ENCODE assay signal across 8 mouse cellular contexts in the genomic region with DNA sequence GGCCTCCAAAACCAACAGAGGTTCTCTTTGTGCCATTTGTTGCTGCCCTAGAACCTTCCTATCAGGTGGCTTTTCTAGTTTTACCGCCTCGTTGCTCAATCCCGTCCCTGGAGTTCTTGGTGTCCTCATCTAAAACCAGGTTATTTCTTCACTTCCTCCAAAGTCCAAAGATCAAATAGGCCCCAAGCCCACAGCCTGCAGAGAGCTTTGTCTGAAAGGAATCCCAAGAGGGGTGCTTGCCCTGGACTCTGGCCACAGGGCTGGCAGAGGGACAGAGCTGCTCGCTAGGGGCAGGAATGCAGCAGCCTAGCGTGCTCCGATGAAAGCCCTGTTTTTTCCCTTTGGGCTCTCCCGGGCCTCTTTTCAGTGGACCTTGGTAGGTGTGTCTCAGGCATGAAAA. TPM values are rescaled to one million over a fixed set of nuclear protein-coding genes. Genes with fewer than 3 reads are reported as not detected.
DNase-seq lines count a peak whose midpoint lies in the region; ATAC-seq and TF ChIP-seq lines count a peak whose summit lies in the region.

No protein-coding gene starts in this region.

- peak overlapping the region; percentile 64 for H3K4me3 ChIP-seq in embryonic facial prominence, embryonic 13.5 days
- peak overlapping the region; percentile 68 for H3K4me3 ChIP-seq in heart, embryonic 13.5 days
- peak overlapping the region; percentile 72 for H3K4me3 ChIP-seq in stomach, embryonic 16.5 days (replicated peaks; ENCODE audit: low read length)
- H3K4me3 ChIP-seq in thymus, adult 2 months (ENCODE audit: control insufficient read depth, insufficient read depth, low read length), result no peak overlapping the region

- peaks cover 28% of the 10 kb centered on the region for H3K4me1 ChIP-seq in embryonic facial prominence, embryonic 13.5 days
- H3K4me1 ChIP-seq in heart, embryonic 13.5 days, result peaks cover 32% of the 10 kb centered on the region
- H3K4me1 ChIP-seq in stomach, embryonic 16.5 days (ENCODE audit: control insufficient read depth, insufficient read depth, low read length), result peaks cover 19% of the 10 kb centered on the region
- peaks cover 25% of the 10 kb centered on the region for H3K4me1 ChIP-seq in thymus, adult 2 months (replicated peaks; ENCODE audit: control insufficient read depth, insufficient read depth, low read length)

- H3K9ac ChIP-seq in embryonic facial prominence, embryonic 13.5 days, result peak overlapping the region; percentile 64
- H3K9ac ChIP-seq in heart, embryonic 13.5 days, result peak overlapping the region; percentile 89
- peak overlapping the region; percentile 85 for H3K9ac ChIP-seq in stomach, embryonic 16.5 days (ENCODE audit: low read length)

- ATAC-seq in embryonic facial prominence, embryonic 13.5 days (ENCODE audit: insufficient number of reproducible peaks, insufficient read depth, low FRiP score, low TSS enrichment, low read depth), result no peak
- no peak for ATAC-seq in heart, embryonic 13.5 days (ENCODE audit: extremely low read depth, insufficient number of reproducible peaks, low FRiP score, low TSS enrichment)
- peak; percentile 30; the same call in 1 of the 2 replicates for ATAC-seq in stomach, embryonic 16.5 days (ENCODE audit: insufficient read depth, low FRiP score)

- no peak for TF ChIP-seq POLR2A in thymus, adult 2 months (IDR thresholded peaks at IDR 0.05; ENCODE audit: control insufficient read depth, extremely low read depth, insufficient read depth, low read length, poor library complexity)

- H3K27ac ChIP-seq in embryonic facial prominence, embryonic 13.5 days, result peak overlapping the region; percentile 71
- peak overlapping the region; percentile 87 for H3K27ac ChIP-seq in heart, embryonic 13.5 days (replicated peaks)
- H3K27ac ChIP-seq in stomach, embryonic 16.5 days (ENCODE audit: low read length), result peak overlapping the region; percentile 96
- H3K27ac ChIP-seq in thymus, adult 2 months (ENCODE audit: control insufficient read depth, insufficient read depth, low read length), result no peak overlapping the region

- no peak for TF ChIP-seq CTCF in thymus, adult 2 months (IDR thresholded peaks at IDR 0.05; ENCODE audit: borderline replicate concordance, control insufficient read depth, extremely low read depth, insufficient read depth, low read length, poor library complexity)

- DNase-seq in right cerebral cortex, adult 18-20 months, result peak; percentile 39
- no peak for DNase-seq in right cerebral cortex, postnatal 36 days (ENCODE audit: low spot score in 2 of 2)
- DNase-seq in kidney, postnatal 10 days, result peak; percentile 85
- peak; percentile 80 for DNase-seq in lung, postnatal 14 days
- DNase-seq in thymus, adult 2 months, result no peak

- WGBS in embryonic facial prominence, embryonic 13.5 days, result 18% methylated on average over 7 of the region's 7 CpGs
- 20% methylated on average over 7 of the region's 7 CpGs for WGBS in heart, embryonic 13.5 days
- 21% methylated on average over 7 of the region's 7 CpGs for WGBS in stomach, embryonic 16.5 days
- WGBS in thymus, adult 2 months, result 50% methylated on average over 7 of the region's 7 CpGs

- peak overlapping the region; percentile 91 for H3K4me2 ChIP-seq in embryonic facial prominence, embryonic 13.5 days
- H3K4me2 ChIP-seq in heart, embryonic 13.5 days, result peak overlapping the region; percentile 89
- peak overlapping the region; percentile 96 for H3K4me2 ChIP-seq in stomach, embryonic 16.5 days (ENCODE audit: low read depth, low read length)

- H3K36me3 ChIP-seq in embryonic facial prominence, embryonic 13.5 days, result no peaks in the 10 kb centered on the region
- H3K36me3 ChIP-seq in heart, embryonic 13.5 days, result no peaks in the 10 kb centered on the region
- no peaks in the 10 kb centered on the region for H3K36me3 ChIP-seq in stomach, embryonic 16.5 days (ENCODE audit: control insufficient read depth, insufficient read depth, low read length)
- no peaks in the 10 kb centered on the region for H3K36me3 ChIP-seq in thymus, adult 2 months (ENCODE audit: control insufficient read depth, insufficient read depth, low read length)

- no peaks in the 10 kb centered on the region for H3K27me3 ChIP-seq in embryonic facial prominence, embryonic 13.5 days
- no peaks in the 10 kb centered on the region for H3K27me3 ChIP-seq in heart, embryonic 13.5 days (replicated peaks)
- H3K27me3 ChIP-seq in stomach, embryonic 16.5 days (ENCODE audit: control insufficient read depth, insufficient read depth, low read length), result no peaks in the 10 kb centered on the region
- no peaks in the 10 kb centered on the region for H3K27me3 ChIP-seq in thymus, adult 2 months (ENCODE audit: control insufficient read depth, insufficient read depth, low read length)

- no peaks in the 10 kb centered on the region for H3K9me3 ChIP-seq in embryonic facial prominence, embryonic 13.5 days
- 0 out of 2 replicates have a peak, but pooled peaks cover 2% of the 10 kb centered on the region for H3K9me3 ChIP-seq in heart, embryonic 13.5 days
- H3K9me3 ChIP-seq in stomach, embryonic 16.5 days (replicated peaks; ENCODE audit: control insufficient read depth, low read length), result no peaks in the 10 kb centered on the region

RNA-seq across cellular contexts. Expression of gene Pafah2, which starts 1.0 kb away (rescaled TPM):
- polyA plus RNA-seq in embryonic facial prominence, embryonic 13.5 days (2015; fragmentation: Nextera tagmentation; extraction: Ambion mirVana), result 12.0 and 13.0 TPM in 2 replicates
- 9.0 and 9.9 TPM in 2 replicates for polyA plus RNA-seq in heart, embryonic 13.5 days (2015; fragmentation: Nextera tagmentation; extraction: Ambion mirVana)
- 24.7 and 24.8 TPM in 2 replicates for polyA plus RNA-seq in stomach, embryonic 16.5 days (2015; fragmentation: Nextera tagmentation; extraction: Ambion mirVana)
- 12.2 and 12.3 TPM in 2 replicates for polyA plus RNA-seq in thymus, adult 2 months (2012; rRNA removed)

RNA-seq across cellular contexts. Expression of gene Extl1, which starts 13.5 kb away (rescaled TPM):
- 4.5 and 5.4 TPM in 2 replicates for polyA plus RNA-seq in embryonic facial prominence, embryonic 13.5 days (2015; fragmentation: Nextera tagmentation; extraction: Ambion mirVana)
- 2.7 and 3.3 TPM in 2 replicates for polyA plus RNA-seq in heart, embryonic 13.5 days (2015; fragmentation: Nextera tagmentation; extraction: Ambion mirVana)
- polyA plus RNA-seq in stomach, embryonic 16.5 days (2015; fragmentation: Nextera tagmentation; extraction: Ambion mirVana), result 1.7 and 2.1 TPM in 2 replicates
- polyA plus RNA-seq in thymus, adult 2 months (2012; rRNA removed), result 8.9 and 10.3 TPM in 2 replicates

RNA-seq across cellular contexts. Expression of gene Slc30a2, which starts 54.1 kb away (rescaled TPM):
- polyA plus RNA-seq in embryonic facial prominence, embryonic 13.5 days (2015; fragmentation: Nextera tagmentation; extraction: Ambion mirVana), result 0.34 and 0.38 TPM in 2 replicates
- polyA plus RNA-seq in heart, embryonic 13.5 days (2015; fragmentation: Nextera tagmentation; extraction: Ambion mirVana), result 0.11 and 0.19 TPM in 2 replicates
- 0.91 and 1.1 TPM in 2 replicates for polyA plus RNA-seq in stomach, embryonic 16.5 days (2015; fragmentation: Nextera tagmentation; extraction: Ambion mirVana)
- 1.1 and 2.0 TPM in 2 replicates for polyA plus RNA-seq in thymus, adult 2 months (2012; rRNA removed)

Comparison
In these comparisons a context has a peak if more than half of its experiments do, and no peak if none do; other contexts are left out.
1. DNase-seq: peak in right cerebral cortex, adult 18-20 months (single experiment), kidney, postnatal 10 days (single experiment) and lung, postnatal 14 days (single experiment); none in right cerebral cortex, postnatal 36 days (0 of 2) and thymus, adult 2 months (single experiment).
2. Peak in every context shown above with its lines, with median percentiles within 50 percentile points of each other: H3K4me2 ChIP-seq and H3K9ac ChIP-seq.